Mouse (Mus musculus) bone marrow macrophage, adult 2 months (primary cell): ENCODE data around the gene Syngr2.

ENCODE experiments used
- CTCF ChIP-seq: IDR thresholded peaks from 2 replicates; pipeline ENCODE4 v1.5.1; 2012; ENCODE audit warnings: low read depth, mild to moderate bottlenecking, low read length, moderate library complexity
- POLR2A ChIP-seq: IDR thresholded peaks from 2 replicates; pipeline ENCODE4 v1.6.1; 2012; ENCODE audit warnings: mild to moderate bottlenecking, low read depth, low read length, borderline replicate concordance

GRCm38 (mm10) chr11:117836306-117836705, 26.8 kb downstream of the Syngr2 start:
- TF ChIP-seq CTCF (no peak), POLR2A (no peak)
